Mouse (Mus musculus) stomach, embryonic 15.5 days (tissue): ENCODE measurements around the gene Nmnat1. TPM values are rescaled to one million over a fixed set of nuclear protein-coding genes. Genes with fewer than 3 reads are reported as not detected.
A peak's percentile ranks its signal among the peaks of the same experiment; 100 is the strongest.
"Not testable (repeated sequence)": the region's sequence is repeated elsewhere in the genome, so short reads cannot be mapped to it uniquely, and the experiment has no call there.

ENCODE experiments used
- ATAC-seq: fragments of 200-750 bp; cut with Nextera tagmentation; 2 replicates; pipeline ENCODE4 v1.8.0; 2017; ENCODE audit warnings: low read depth, moderate number of reproducible peaks, moderate TSS enrichment; ENCODE audit not compliant: insufficient read depth, low FRiP score
- H3K27ac ChIP-seq: fragments of 300-500 bp; sonication (generic); 2 replicates; pipeline ENCODE4 v1.5.1; 2015; ENCODE audit warnings: mild to moderate bottlenecking, inconsistent platforms
- H3K27me3 ChIP-seq: fragments of 300-500 bp; sonication (generic); replicated peaks from 2 replicates; pipeline ENCODE4 v1.6.1; 2015; ENCODE audit warnings: inconsistent platforms
- H3K36me3 ChIP-seq: fragments of 300-500 bp; sonication (generic); 2 replicates; pipeline ENCODE4 v1.6.1; 2015; ENCODE audit warnings: inconsistent platforms
- H3K4me1 ChIP-seq: fragments of 300-500 bp; sonication (generic); 2 replicates; pipeline ENCODE4 v1.6.1; 2015; ENCODE audit warnings: inconsistent platforms
- H3K4me2 ChIP-seq: fragments of 300-500 bp; sonication (generic); 2 replicates; pipeline ENCODE4 v1.6.1; 2015; ENCODE audit warnings: mild to moderate bottlenecking, inconsistent platforms
- H3K4me3 ChIP-seq: fragments of 300-500 bp; sonication (generic); replicated peaks from 2 replicates; pipeline ENCODE4 v1.5.1; 2015; ENCODE audit warnings: inconsistent platforms
- H3K9ac ChIP-seq: fragments of 300-500 bp; sonication (generic); 2 replicates; pipeline ENCODE4 v1.6.1; 2015; ENCODE audit warnings: inconsistent platforms
- H3K9me3 ChIP-seq: fragments of 300-500 bp; sonication (generic); 2 replicates; pipeline ENCODE4 v1.6.1; 2016; ENCODE audit warnings: inconsistent platforms
- WGBS: fragments of 180-500 bp; shearing (Covaris S2); methylation state at CpG from one replicate; pipeline ENCODE4 v1.1.7; 2015; 5-methylcytosine and 5-hydroxymethylcytosine counted together
- polyA plus RNA-seq: library from polyadenylated mRNA; unstranded; fragments of >200 nt; fragmentation: Nextera tagmentation; extraction: Ambion mirVana; gene quantifications from 2 replicates; pipeline ENCODE4 v1.2.1, GENCODE M21; 2015

Gene Nmnat1
- polyA plus RNA-seq, 1 experiment from 2014 or later, result 9.4 TPM

DNA sequence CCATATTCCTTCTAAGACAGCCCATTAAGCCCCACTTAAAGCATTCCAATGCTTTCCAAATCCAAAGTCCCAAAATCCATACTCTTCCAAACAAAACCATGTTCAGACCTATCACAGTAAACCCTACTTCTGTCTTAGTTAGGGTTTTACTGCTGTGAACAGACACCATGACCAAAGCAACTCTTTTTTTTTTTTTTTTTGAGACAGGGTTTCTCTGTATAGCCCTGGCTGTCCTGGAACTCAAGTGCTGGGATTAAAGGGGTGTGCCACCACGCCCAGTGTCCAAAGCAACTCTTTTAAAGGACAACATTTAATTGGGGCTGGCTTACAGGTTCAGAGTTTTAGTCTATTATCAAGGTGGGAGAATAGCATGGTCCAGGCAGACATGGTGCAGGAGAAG is 53.1 kb downstream of the Nmnat1 start:
- H3K4me2 ChIP-seq, H3K9ac ChIP-seq, H3K9me3 ChIP-seq, H3K27ac ChIP-seq, H3K4me3 ChIP-seq, ATAC-seq, H3K27me3 ChIP-seq, H3K4me1 ChIP-seq, H3K36me3 ChIP-seq: not testable (repeated sequence)
- WGBS, result 84% methylated on average over 1 of the region's 1 CpGs

DNA sequence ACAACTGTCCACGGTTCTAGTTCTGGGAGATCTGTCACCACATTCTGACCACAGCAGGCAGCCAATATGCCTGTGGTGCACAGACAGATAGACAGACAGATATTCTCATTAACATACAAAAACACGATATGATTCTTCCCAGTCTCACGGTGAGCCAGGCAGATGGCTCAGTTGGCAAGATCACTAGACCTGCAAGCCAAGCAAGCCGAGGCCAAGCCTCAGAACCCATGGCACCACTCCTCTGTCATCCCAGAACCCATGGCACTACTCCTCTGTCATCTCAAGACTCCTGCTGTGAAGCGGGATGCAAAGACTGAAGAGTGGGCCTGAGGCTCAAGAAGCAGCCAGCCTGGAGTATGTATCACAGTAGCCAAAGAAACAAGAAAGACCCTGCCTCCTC is 55.4 kb downstream of the Nmnat1 start:
- H3K9me3 ChIP-seq, result no peaks in the 10 kb centered on the region
- H3K27me3 ChIP-seq, result no peaks in the 10 kb centered on the region
- no peaks in the 10 kb centered on the region for H3K36me3 ChIP-seq
- H3K4me2 ChIP-seq, result no peak overlapping the region
- WGBS, result 84% methylated on average over 5 of the region's 5 CpGs
- H3K4me3 ChIP-seq, result no peak overlapping the region
- H3K4me1 ChIP-seq, result peaks cover 3% of the 10 kb centered on the region; the same call in 1 of the 2 replicates
- no peak overlapping the region for H3K9ac ChIP-seq
- no peak overlapping the region for H3K27ac ChIP-seq
- no peak for ATAC-seq

DNA sequence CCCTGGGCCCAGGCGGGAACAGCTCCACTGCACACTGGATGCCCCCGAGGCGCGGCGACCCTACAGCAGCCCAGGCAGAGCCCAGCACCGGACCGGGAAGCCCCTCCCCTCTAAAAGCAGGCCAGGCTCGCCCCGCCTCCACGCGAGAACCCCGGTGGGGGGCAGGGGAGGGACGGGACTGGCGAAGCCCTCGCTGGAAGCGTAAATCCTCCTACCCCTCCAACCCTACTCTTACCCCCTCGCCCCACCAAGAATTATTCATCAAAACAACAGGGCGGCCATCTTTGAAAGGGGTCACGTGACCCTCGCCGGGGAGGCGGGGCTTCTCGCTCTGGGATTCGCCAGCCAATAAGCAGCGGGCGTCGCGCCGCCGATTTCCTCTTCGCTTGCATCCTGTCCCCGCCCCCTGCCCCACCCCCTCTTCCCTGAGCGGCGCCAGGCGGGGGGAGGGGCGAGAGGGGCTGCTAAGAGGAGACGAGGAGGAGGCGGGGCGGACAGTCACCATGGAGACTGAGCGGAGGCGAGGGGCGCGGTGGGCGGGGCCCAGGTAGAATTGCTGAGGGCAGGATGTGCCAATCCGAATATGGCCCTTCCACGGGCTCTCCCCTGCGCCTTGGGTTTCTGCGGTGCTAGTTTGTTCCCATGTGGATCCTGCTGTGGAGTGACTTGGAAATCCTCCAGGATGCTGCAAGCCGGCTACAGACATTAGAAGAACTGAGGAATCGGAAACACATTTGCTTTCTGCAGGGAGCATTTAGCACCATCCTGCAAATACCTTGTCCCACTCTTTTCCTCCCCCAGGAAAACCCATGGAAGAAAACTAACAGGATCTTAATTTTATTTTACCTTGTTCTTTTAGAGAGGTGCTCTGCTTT is 58.4 kb downstream of the Nmnat1 start, which contains the start of gene Ube4b:
Gene Ube4b, minus strand, starts transcription at position 425 of the 875 bp plus-strand sequence.
- peaks cover 14% of the 10 kb centered on the region; the same call in 1 of the 2 replicates for H3K4me1 ChIP-seq
- peak within 1 kb of the TSS; percentile 72 for H3K4me2 ChIP-seq
- H3K9me3 ChIP-seq, result no peaks in the 10 kb centered on the region
- H3K36me3 ChIP-seq, result no peaks in the 10 kb centered on the region
- H3K27ac ChIP-seq, result peak within 1 kb of the TSS; percentile 99
- peak; percentile 91 for ATAC-seq
- H3K27me3 ChIP-seq, result no peaks in the 10 kb centered on the region
- peak within 1 kb of the TSS; percentile 85 for H3K9ac ChIP-seq
- WGBS, result under 1% methylated on average over 46 of the region's 50 CpGs
- peak within 1 kb of the TSS; percentile 97 for H3K4me3 ChIP-seq

DNA sequence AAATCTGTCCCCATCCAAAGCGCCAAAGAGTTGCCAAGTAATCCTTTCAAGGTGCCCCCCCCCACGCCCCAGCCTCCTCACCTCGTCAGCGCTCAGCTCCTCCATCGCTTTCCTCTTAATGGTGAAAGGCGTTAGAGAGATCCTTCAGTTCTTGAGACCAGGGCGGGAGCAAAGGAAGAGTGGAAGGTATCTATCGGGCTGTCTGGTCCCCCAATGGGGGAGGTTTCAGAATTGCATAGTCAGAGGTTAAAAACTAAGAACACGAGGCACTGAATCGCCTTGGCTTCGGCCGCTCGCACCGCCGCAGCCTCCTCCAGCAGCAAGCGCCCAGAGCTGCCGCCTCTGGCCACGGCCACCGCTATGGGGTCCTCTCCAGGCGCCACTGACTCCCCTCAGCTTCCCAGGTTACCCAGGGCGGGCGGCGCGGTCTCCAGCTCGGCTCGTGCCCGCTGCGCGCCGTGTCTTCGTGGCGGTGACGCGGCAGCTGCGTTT is 59.2 kb downstream of the Nmnat1 start:
- peak overlapping the region; percentile 72 for H3K4me2 ChIP-seq
- no peaks in the 10 kb centered on the region for H3K36me3 ChIP-seq
- peak overlapping the region; percentile 97 for H3K4me3 ChIP-seq
- peak overlapping the region; percentile 85 for H3K9ac ChIP-seq
- no peaks in the 10 kb centered on the region for H3K27me3 ChIP-seq
- WGBS, result under 1% methylated on average over 35 of the region's 35 CpGs
- H3K9me3 ChIP-seq, result no peaks in the 10 kb centered on the region
- H3K27ac ChIP-seq, result peak overlapping the region; percentile 99
- H3K4me1 ChIP-seq, result peaks cover 15% of the 10 kb centered on the region; the same call in 1 of the 2 replicates
- no peak; the same call in 1 of the 2 replicates for ATAC-seq

DNA sequence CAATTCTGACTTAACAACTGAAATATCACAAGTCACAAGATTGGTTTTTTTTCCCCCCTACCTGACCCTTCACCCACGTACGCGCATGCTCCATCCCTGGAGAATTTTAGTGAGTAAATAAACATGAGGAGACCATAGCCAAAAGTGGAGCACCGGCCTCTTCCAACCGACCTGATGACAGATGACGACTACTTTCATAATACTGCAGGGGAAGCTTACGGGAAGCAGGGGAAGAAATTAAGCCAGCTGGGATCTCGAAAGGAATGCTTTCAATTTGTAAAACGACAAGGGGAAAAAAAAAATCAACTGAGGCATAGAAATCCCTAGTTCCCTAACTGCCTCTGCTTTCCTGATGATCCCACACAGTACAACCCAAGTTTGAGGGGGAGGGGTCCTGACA is 60.2 kb downstream of the Nmnat1 start:
- Histone ChIP-seq H3K4me2 (peak overlapping the region; percentile 72), H3K9ac (no peak overlapping the region), H3K4me3 (peak overlapping the region; percentile 97), H3K27me3 (no peaks in the 10 kb centered on the region), H3K27ac (0 out of 2 replicates have a peak overlapping the region, but pooled peaks have one; percentile 18), H3K4me1 (peaks cover 15% of the 10 kb centered on the region; the same call in 1 of the 2 replicates), H3K9me3 (no peaks in the 10 kb centered on the region), H3K36me3 (no peaks in the 10 kb centered on the region)
- no peak for ATAC-seq
- WGBS, result under 1% methylated on average over 9 of the region's 9 CpGs

DNA sequence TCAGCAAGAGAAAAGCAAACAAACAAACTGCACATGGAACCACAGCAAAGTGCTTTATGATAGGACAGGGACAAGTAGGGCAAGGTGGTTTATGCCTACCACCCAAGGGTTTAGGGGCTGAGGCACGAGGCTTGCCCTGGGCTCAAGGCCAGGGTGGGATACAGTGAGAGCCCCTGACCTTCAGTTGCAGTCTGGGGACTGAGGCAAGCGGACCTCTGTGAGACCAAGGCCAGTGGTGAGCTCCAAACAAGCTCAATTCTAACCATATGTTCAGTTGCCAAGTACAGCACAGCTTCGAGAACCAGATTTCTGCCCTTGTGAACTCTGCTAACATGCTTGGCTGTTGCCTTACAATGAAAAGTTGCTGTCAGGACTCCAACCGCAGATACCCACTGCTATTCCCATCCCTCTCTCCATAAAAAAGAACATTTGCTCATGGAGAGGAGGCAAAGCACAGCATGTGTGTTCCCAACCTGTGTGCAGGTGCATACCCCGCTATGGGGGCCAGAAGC is 67.1 kb downstream of the Nmnat1 start:
- no peak overlapping the region for H3K27ac ChIP-seq
- no peak overlapping the region for H3K4me3 ChIP-seq
- no peaks in the 10 kb centered on the region for H3K9me3 ChIP-seq
- no peak overlapping the region for H3K9ac ChIP-seq
- no peaks in the 10 kb centered on the region for H3K27me3 ChIP-seq
- WGBS, result 63% methylated on average over 5 of the region's 5 CpGs
- no peak overlapping the region for H3K4me2 ChIP-seq
- no peak for ATAC-seq
- H3K36me3 ChIP-seq, result no peaks in the 10 kb centered on the region
- H3K4me1 ChIP-seq, result peaks cover 24% of the 10 kb centered on the region

Other genes starting within 250 kb of the Nmnat1 start
- 31.8 and 39.3 TPM in 2 replicates for gene Kif1b, start 177.5 kb downstream of the Nmnat1 start, polyA plus RNA-seq
- gene Ube4b, start 58.5 kb downstream of the Nmnat1 start, polyA plus RNA-seq, result 35.5 and 41.4 TPM in 2 replicates
- gene Rbp7, start 30.2 kb downstream of the Nmnat1 start, polyA plus RNA-seq, result 1.8 and 3.0 TPM in 2 replicates
- gene Tmem274, start 7.8 kb downstream of the Nmnat1 start, polyA plus RNA-seq, result 0.23 and 0.45 TPM in 2 replicates
- 35.5 and 39.8 TPM in 2 replicates for gene Lzic, start within 50 bp of the Nmnat1 start, polyA plus RNA-seq
- 47.5 and 47.9 TPM in 2 replicates for gene Ctnnbip1, start 33.0 kb upstream of the Nmnat1 start, polyA plus RNA-seq
- gene Clstn1, start 101.3 kb upstream of the Nmnat1 start, polyA plus RNA-seq, result 47.0 and 48.4 TPM in 2 replicates
- gene Pik3cd, start 217.4 kb upstream of the Nmnat1 start, polyA plus RNA-seq, result 5.0 and 5.1 TPM in 2 replicates